Mouse (Mus musculus) small intestine, adult 2 months (tissue): Measurements from ENCODE around the gene Fam92b. TPM values are rescaled to one million over a fixed set of nuclear protein-coding genes. Genes with fewer than 3 reads are reported as not detected.

Source experiments
- H3K27ac ChIP-seq: fragments of 200-500 bp; 2 replicates; pipeline ENCODE4 v1.5.1; 2012; ENCODE audit warnings: low read depth, low read length, control low read depth, inconsistent platforms; ENCODE audit not compliant: insufficient read depth
- H3K27me3 ChIP-seq: fragments of 200-500 bp; 2 replicates; pipeline ENCODE4 v1.6.1; 2012; ENCODE audit warnings: mild to moderate bottlenecking, moderate library complexity, low read length, inconsistent platforms; ENCODE audit not compliant: control insufficient read depth, insufficient read depth
- H3K36me3 ChIP-seq: fragments of 200-500 bp; 2 replicates; pipeline ENCODE4 v1.6.1; 2012; ENCODE audit warnings: mild to moderate bottlenecking, low read length, control low read depth, inconsistent platforms; ENCODE audit not compliant: control insufficient read depth, insufficient read depth
- H3K4me1 ChIP-seq: fragments of 200-500 bp; 2 replicates; pipeline ENCODE4 v1.6.1; 2012; ENCODE audit warnings: low read length, inconsistent platforms, mixed read lengths; ENCODE audit not compliant: control insufficient read depth, insufficient read depth, insufficient read length
- H3K4me3 ChIP-seq: fragments of 200-500 bp; 2 replicates; pipeline ENCODE4 v1.5.1; 2012; ENCODE audit warnings: low read depth, mild to moderate bottlenecking, control low read depth, inconsistent platforms, low read length, moderate library complexity
- CTCF ChIP-seq: fragments of 200-500 bp; IDR thresholded peaks from 2 replicates; pipeline ENCODE4 v1.5.1; 2012; ENCODE audit warnings: low read depth, mild to moderate bottlenecking, control low read depth, inconsistent platforms, low read length, moderate library complexity, mixed read lengths; ENCODE audit not compliant: insufficient replicate concordance, insufficient read length; ENCODE audit errors: extremely low read depth
- POLR2A ChIP-seq: fragments of 200-500 bp; IDR thresholded peaks from 2 replicates; pipeline ENCODE4 v1.6.1; 2012; ENCODE audit warnings: low read depth, mild to moderate bottlenecking, control low read depth, inconsistent platforms, low read length, moderate library complexity
- WGBS: fragments of 180-500 bp; shearing (Covaris S2); methylation state at CpG from one replicate; pipeline ENCODE4 v1.1.7; 2018; 5-methylcytosine and 5-hydroxymethylcytosine counted together
- polyA plus RNA-seq: library from polyadenylated mRNA; depleted of rRNA; stranded (reverse); fragments of >200 nt; gene quantifications from 2 replicates; pipeline ENCODE4 v1.2.3, GENCODE M21; 2012

The Fam92b gene
- polyA plus RNA-seq, 1 experiment = not detected

DNA sequence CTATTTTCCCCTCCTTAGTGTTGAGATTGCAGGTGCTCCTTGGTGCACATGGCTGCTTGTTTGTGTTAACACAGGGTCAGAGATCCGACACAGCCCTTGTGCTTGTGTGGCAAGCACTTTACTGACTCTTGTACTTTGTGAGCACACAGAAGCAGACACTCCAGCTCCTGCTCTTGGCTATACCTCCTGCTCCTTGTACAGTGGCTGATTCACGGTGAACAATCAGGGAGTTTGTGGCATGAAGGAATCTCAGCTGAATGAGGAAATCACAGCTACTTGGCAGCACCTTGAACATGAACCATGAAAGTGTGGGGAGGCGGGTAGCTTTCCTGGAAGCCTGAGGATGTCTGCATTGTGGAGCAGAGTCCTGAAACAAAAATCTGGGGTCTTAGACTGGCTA, 36.5 kb downstream of the Fam92b start:
- peak overlapping the region; percentile 21 for H3K27ac ChIP-seq

DNA sequence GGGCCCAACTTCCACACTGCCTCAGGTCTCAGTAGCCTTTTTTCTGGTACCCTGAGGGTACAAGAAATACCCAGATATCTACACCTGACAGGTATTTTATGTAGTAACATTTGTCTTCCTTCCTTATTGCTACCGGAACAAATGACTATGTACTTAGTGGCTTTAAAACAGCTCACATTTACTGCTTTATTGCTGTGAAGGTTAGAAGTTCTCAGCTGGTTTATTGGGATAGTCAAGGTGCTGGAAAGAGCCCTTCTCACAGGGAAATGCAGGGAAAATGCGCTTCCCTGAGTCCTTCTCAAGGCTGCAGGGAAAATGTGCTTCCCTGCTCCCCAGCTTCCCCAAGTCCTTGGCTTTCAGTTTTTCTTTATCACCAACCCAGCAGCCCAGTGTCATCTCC, 38.3 kb downstream of the Fam92b start:
- Histone ChIP-seq H3K27me3 (no peaks in the 10 kb centered on the region), H3K4me3 (no peak overlapping the region), H3K36me3 (no peaks in the 10 kb centered on the region), H3K4me1 (peaks cover 35% of the 10 kb centered on the region), H3K27ac (peak overlapping the region; percentile 87)
- WGBS = 25% methylated on average over 2 of the region's 2 CpGs
- no peak for TF ChIP-seq POLR2A
- no peak for TF ChIP-seq CTCF

More for the DNA sequence above, 36.5 kb downstream of the Fam92b start:
- Histone ChIP-seq H3K36me3 (no peaks in the 10 kb centered on the region), H3K27me3 (no peaks in the 10 kb centered on the region), H3K4me3 (no peak overlapping the region), H3K4me1 (peaks cover 37% of the 10 kb centered on the region)
- WGBS = 47% methylated on average over 3 of the region's 3 CpGs
- TF ChIP-seq CTCF = no peak
- TF ChIP-seq POLR2A = no peak

DNA sequence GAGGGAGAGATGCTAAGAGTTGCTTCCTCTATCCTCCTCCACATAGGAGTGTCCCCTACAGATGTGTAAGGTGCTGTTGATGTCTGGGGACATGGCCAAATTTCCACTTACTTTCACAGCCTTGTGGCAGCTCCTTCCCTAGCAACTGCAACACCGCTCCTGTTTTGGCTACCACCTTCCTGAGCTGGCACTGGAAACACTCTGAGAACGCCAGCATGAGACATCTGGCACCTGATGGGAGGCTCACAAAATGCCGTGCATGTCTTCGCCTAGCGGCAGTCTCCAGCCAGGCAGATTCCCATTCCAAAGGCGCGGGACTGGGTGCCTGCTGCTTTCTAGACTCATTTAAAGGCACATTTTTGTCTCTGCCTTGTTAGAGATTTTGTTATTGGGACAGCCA, 40.6 kb downstream of the Fam92b start:
- WGBS = 81% methylated on average over 7 of the region's 7 CpGs
- no peaks in the 10 kb centered on the region for H3K27me3 ChIP-seq
- no peak overlapping the region for H3K4me3 ChIP-seq
- no peaks in the 10 kb centered on the region for H3K36me3 ChIP-seq
- TF ChIP-seq POLR2A (no peak), CTCF (no peak)
- no peak overlapping the region for H3K27ac ChIP-seq
- H3K4me1 ChIP-seq = peaks cover 35% of the 10 kb centered on the region

DNA sequence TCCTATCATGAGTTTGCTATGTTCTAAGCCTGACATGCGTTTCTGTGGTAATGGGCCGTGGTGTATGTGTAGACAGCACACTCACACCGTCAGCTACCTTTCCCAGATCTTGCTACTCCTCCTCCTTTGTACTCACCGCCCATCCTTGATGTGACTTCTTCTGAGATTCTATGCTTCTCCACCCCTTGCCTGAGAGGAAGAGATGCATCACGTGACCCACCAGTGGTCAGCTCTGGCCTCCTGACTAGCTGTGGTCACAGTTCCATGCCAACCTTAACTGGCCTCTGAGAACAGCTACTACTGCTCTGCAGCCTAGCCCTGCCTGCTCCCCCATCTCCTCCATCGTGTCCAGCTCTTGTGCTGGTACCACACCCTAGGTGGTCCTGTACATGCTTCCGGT, 41.6 kb downstream of the Fam92b start:
- peaks cover 28% of the 10 kb centered on the region for H3K4me1 ChIP-seq
- H3K27ac ChIP-seq = no peak overlapping the region
- no peak overlapping the region for H3K4me3 ChIP-seq
- no peaks in the 10 kb centered on the region for H3K27me3 ChIP-seq
- H3K36me3 ChIP-seq = no peaks in the 10 kb centered on the region
- TF ChIP-seq POLR2A (no peak), CTCF (no peak)
- WGBS = 92% methylated on average over 7 of the region's 7 CpGs

DNA sequence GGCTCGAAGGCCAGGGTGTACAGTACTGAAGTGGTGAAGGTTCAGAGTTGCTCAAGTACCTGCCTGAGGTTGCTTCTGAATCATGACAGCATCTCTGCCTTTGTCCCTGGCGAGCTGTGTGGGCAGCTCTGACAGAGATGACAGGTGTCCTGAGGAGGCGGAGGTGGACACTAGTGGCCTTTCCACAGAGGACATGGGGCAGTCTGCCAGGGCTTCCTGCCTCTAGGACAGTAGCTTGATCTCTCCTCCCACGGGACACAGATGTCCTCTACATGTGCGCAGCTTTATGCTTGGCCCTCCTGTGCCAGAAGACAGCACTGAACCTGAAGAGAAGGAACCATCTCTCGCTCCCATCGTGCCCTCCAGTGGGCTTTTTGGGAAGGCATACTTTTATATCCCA, 44.1 kb downstream of the Fam92b start:
- TF ChIP-seq POLR2A (no peak), CTCF (no peak)
- no peak overlapping the region for H3K4me3 ChIP-seq
- 82% methylated on average over 7 of the region's 7 CpGs for WGBS
- no peak overlapping the region for H3K27ac ChIP-seq
- no peaks in the 10 kb centered on the region for H3K27me3 ChIP-seq
- H3K36me3 ChIP-seq = no peaks in the 10 kb centered on the region
- H3K4me1 ChIP-seq = peaks cover 10% of the 10 kb centered on the region; the same call in 1 of the 2 replicates

DNA sequence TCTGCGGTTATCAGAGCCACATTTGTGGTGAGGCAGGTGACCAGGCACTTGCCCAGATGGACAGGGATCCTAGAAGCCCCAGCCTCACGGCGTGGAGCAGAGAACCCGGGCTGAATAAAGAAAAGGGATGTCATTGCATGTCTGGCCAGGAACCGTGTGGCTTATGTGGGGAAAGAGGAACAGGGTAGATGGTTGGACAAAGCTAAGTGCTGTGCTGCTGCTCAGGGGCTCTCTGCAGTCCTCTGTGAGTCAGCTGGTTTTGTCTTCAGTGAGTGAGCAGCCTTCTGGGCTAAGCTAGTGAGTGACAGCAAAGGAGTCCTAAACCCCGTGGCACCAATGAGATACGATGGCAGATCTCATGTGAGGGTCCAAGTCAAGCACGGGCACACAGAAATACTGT, 46.1 kb downstream of the Fam92b start:
- Histone ChIP-seq H3K27me3 (no peaks in the 10 kb centered on the region), H3K4me3 (no peak overlapping the region), H3K4me1 (peaks cover 9% of the 10 kb centered on the region; the same call in 1 of the 2 replicates), H3K27ac (no peak overlapping the region), H3K36me3 (no peaks in the 10 kb centered on the region)
- no peak for TF ChIP-seq POLR2A
- TF ChIP-seq CTCF = no peak
- 78% methylated on average over 8 of the region's 8 CpGs for WGBS

DNA sequence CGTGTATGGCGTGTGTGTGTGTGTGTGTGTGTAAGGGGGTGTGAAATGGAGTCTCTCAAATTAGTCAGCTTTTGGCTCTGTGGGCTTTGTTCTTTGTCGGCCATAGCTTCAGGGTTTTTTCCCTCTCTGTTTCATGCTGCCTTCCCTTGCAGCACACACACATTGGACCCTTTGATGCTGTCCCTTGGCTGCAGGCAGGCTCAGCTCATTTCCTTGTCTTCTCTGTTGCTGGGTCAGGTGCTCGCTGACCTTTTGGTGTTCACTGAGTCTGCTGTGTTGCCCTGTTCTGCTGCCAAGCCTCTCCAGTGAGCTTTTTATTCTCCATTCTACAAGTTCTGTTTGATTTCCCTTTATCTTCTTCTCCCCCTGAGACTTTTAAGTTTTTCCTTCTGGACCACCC, 47.7 kb downstream of the Fam92b start:
- Histone ChIP-seq H3K36me3 (no peaks in the 10 kb centered on the region), H3K27ac (no peak overlapping the region), H3K4me1 (peaks cover 9% of the 10 kb centered on the region; the same call in 1 of the 2 replicates), H3K27me3 (no peaks in the 10 kb centered on the region), H3K4me3 (no peak overlapping the region)
- TF ChIP-seq CTCF (no peak), POLR2A (no peak)
- WGBS = 89% methylated on average over 4 of the region's 4 CpGs
